Mouse (Mus musculus) cortical plate, adult 2 months (tissue): ENCODE results near the gene Hspa4.

ENCODE experiments used
- CTCF ChIP-seq: fragments of 200-500 bp; IDR thresholded peaks from 2 replicates; pipeline ENCODE4 v1.5.1; 2011; ENCODE audit warnings: mild to moderate bottlenecking, control low read depth, low read length; ENCODE audit not compliant: insufficient read depth; ENCODE audit errors: extremely low read depth
- POLR2A ChIP-seq: fragments of 200-500 bp; IDR thresholded peaks from 2 replicates; pipeline ENCODE4 v1.6.1; 2011; ENCODE audit warnings: mild to moderate bottlenecking, low read length, control low read depth; ENCODE audit not compliant: insufficient read depth; ENCODE audit errors: extremely low read depth

GRCm38 (mm10) chr11:53330325-53330724, 30.1 kb upstream of the Hspa4 start:
- TF ChIP-seq POLR2A (no peak), CTCF (no peak)
